Comparison of ENCODE assay signal across 8 mouse cellular contexts in the genomic region with DNA sequence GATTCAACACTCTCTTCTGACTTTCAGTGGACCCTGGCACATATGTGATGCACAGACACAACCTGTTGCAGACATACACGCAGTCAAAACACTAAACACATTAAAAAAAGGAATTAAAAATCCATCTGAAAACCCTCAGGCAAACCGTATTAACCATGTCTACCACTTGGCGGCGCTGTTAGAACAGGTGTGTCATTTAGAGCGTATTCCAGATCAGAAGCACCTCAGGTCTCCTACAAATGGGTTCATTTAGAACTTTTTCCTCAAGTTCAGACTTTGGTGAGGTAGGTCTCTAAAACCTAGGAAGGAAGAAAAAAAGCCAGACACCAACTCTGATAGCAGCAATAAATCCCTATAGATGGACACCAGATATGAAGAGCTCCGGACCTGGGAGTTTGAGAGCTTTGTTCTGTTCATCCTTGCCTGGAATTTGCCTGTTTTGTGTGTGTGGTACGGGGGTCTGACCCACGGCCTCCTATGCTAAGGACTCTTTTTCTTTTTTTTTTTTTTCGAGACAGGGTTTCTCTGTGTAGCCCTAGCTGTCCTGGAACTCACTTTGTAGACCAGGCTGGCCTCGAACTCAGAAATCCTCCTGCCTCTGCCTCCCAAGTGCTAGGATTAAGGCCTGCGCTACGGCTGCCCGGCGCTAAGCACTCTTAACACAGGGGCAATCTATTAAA. TPM values are rescaled to one million over a fixed set of nuclear protein-coding genes. Genes with fewer than 3 reads are reported as not detected.
A peak's percentile ranks its signal among the peaks of the same experiment; 100 is the strongest.
DNase-seq lines count a peak whose midpoint lies in the region; ATAC-seq and TF ChIP-seq lines count a peak whose summit lies in the region.

No protein-coding gene starts in this region.

- H3K9me3 ChIP-seq in ES-E14 (ENCODE audit: control insufficient read depth, insufficient read depth, low read depth, low read length), result no peaks in the 10 kb centered on the region
- H3K9me3 ChIP-seq in forebrain, embryonic 10.5 days, result no peaks in the 10 kb centered on the region
- H3K9me3 ChIP-seq in lung, embryonic 14.5 days (ENCODE audit: low read depth, low read length), result no peaks in the 10 kb centered on the region

- H3K27me3 ChIP-seq in forebrain, embryonic 10.5 days (ENCODE audit: poor library complexity, severe bottlenecking), result 0 out of 2 replicates have a peak, but pooled peaks cover 4% of the 10 kb centered on the region
- no peaks in the 10 kb centered on the region for H3K27me3 ChIP-seq in lung, embryonic 14.5 days (ENCODE audit: insufficient read depth, low read length)

- peak overlapping the region; percentile 76 for H3K9ac ChIP-seq in ES-E14 (ENCODE audit: insufficient read depth, low read depth, low read length, poor library complexity, severe bottlenecking)
- H3K9ac ChIP-seq in lung, embryonic 14.5 days, result peak overlapping the region; percentile 38

- H3K36me3 ChIP-seq in ES-E14 (ENCODE audit: control insufficient read depth, insufficient read depth, low read length, poor library complexity, severe bottlenecking), result peaks cover 2% of the 10 kb centered on the region; the same call in 1 of the 2 replicates
- peaks cover 22% of the 10 kb centered on the region for H3K36me3 ChIP-seq in forebrain, embryonic 10.5 days (replicated peaks)
- peaks cover 5% of the 10 kb centered on the region; the same call in 1 of the 2 replicates for H3K36me3 ChIP-seq in lung, embryonic 14.5 days (ENCODE audit: insufficient read depth)

- H3K27ac ChIP-seq in ES-E14 (ENCODE audit: insufficient read depth, low read depth, low read length, poor library complexity, severe bottlenecking), result peak overlapping the region; percentile 65
- peak overlapping the region; percentile 92 for H3K27ac ChIP-seq in forebrain, embryonic 10.5 days
- peak overlapping the region; percentile 82 for H3K27ac ChIP-seq in lung, embryonic 14.5 days (ENCODE audit: low read depth)

- TF ChIP-seq POLR2A in brain, embryonic 14.5 days (IDR thresholded peaks at IDR 0.05; ENCODE audit: borderline replicate concordance, extremely low read depth, insufficient read depth, insufficient read length, poor library complexity, severe bottlenecking), result no peak

- H3K4me2 ChIP-seq in lung, embryonic 14.5 days, result peak overlapping the region; percentile 62

- WGBS in forebrain, embryonic 10.5 days, result 43% methylated on average over 14 of the region's 14 CpGs
- 31% methylated on average over 14 of the region's 14 CpGs for WGBS in lung, embryonic 14.5 days

- H3K4me1 ChIP-seq in ES-E14 (ENCODE audit: control insufficient read depth in 2 of 2, insufficient read depth in 2 of 2, low read length in 2 of 2, poor library complexity in 1 of 2), result peaks cover 3 to 8% of the 10 kb centered on the region in 2 experiments; a peak in 2 of 4 replicates
- peaks cover 20% of the 10 kb centered on the region for H3K4me1 ChIP-seq in forebrain, embryonic 10.5 days
- peaks cover 5% of the 10 kb centered on the region; the same call in 1 of the 2 replicates for H3K4me1 ChIP-seq in lung, embryonic 14.5 days (ENCODE audit: insufficient read depth)

- in situ Hi-C loops in ES-E14 (cut with MboI; ENCODE audit: low sequenced_read_pairs in 2 of 2, unreplicated experiment in 2 of 2), result no loop called here

- ATAC-seq in lung, embryonic 14.5 days (ENCODE audit: insufficient read depth), result peak; percentile 14; the same call in 1 of the 2 replicates

- peak; percentile 50; the same call in 1 of the 2 replicates for TF ChIP-seq CTCF in brain, embryonic 14.5 days (IDR thresholded peaks at IDR 0.05; ENCODE audit: borderline replicate concordance, extremely low read depth, insufficient read depth, insufficient read length)
- TF ChIP-seq CTCF in lung, embryonic 14.5 days (IDR thresholded peaks at IDR 0.05; ENCODE audit: low read depth), result peak; percentile 75

- H3K4me3 ChIP-seq in ES-E14 (ENCODE audit: insufficient read depth in 1 of 2, low read depth in 1 of 2, low read length in 2 of 2, poor library complexity in 1 of 2, severe bottlenecking in 1 of 2), result peak overlapping the region; percentile 43 to 45
- H3K4me3 ChIP-seq in forebrain, embryonic 10.5 days, result peak overlapping the region; percentile 68
- H3K4me3 ChIP-seq in lung, embryonic 14.5 days (ENCODE audit: low read depth, low read length), result peak overlapping the region; percentile 85

- peak; percentile 75 for DNase-seq in ES-E14 (ENCODE audit: low read depth, low spot score)
- DNase-seq in brain, embryonic 14.5 days (ENCODE audit: low read depth), result peak; percentile 58
- DNase-seq in forebrain, embryonic 10.5 days (ENCODE audit: extremely low spot score, low spot score), result peak; percentile 31
- DNase-seq in heart, postnatal 4 days, result peak; percentile 75
- DNase-seq in layer of hippocampus, adult 9-10 months (ENCODE audit: low spot score), result peak; percentile 65
- DNase-seq in lung, embryonic 14.5 days, result peak; percentile 72
- peak; percentile 39 for DNase-seq in retina, adult 2 months (ENCODE audit: low read depth, low spot score)
- DNase-seq in thymus, postnatal 14 days, result peak; percentile 81

TF ChIP-seq in ES-E14, 5 proteins besides CTCF, POLR2A, EP300 and RAD21:
- TF ChIP-seq ZC3H11A (IDR thresholded peaks at IDR 0.05; ENCODE audit: borderline replicate concordance, low read depth, low read length), result no peak; the same call in 1 of the 2 replicates
- TF ChIP-seq ZNF384 (IDR thresholded peaks at IDR 0.05; ENCODE audit: low read depth, low read length), result no peak
- TF ChIP-seq MAFK (IDR thresholded peaks at IDR 0.05; ENCODE audit: insufficient read depth, low read depth, low read length), result no peak
- no peak for TF ChIP-seq CHD2 (IDR thresholded peaks at IDR 0.05; ENCODE audit: low read depth, low read length)
- no peak for TF ChIP-seq HCFC1 (IDR thresholded peaks at IDR 0.05; ENCODE audit: borderline replicate concordance, insufficient read depth, low read length)

RNA-seq across cellular contexts. Expression of a gene that starts 1.0 kb away (rescaled TPM):
- total RNA-seq in ES-E14 (2012; rRNA removed), result 159 and 200 TPM in 2 replicates
- polyA plus RNA-seq in brain, embryonic 14.5 days (2012; rRNA removed), result 202 and 216 TPM in 2 replicates
- polyA plus RNA-seq in forebrain, embryonic 10.5 days (2016; fragmentation: Nextera tagmentation; extraction: Ambion mirVana), result 328 and 336 TPM in 2 replicates
- total RNA-seq in heart, postnatal 4 days (2021), result 10 to 100 TPM; 79.5 to 80.1 TPM
- polyA plus RNA-seq in lung, embryonic 14.5 days (2014; fragmentation: Nextera tagmentation; extraction: Ambion mirVana), result 217 and 223 TPM in 2 replicates

RNA-seq across cellular contexts. Expression of a gene that starts 45.0 kb away (rescaled TPM):
- 62.7 and 100 TPM in 2 replicates for total RNA-seq in ES-E14 (2012; rRNA removed)
- 81.4 and 92.1 TPM in 2 replicates for polyA plus RNA-seq in brain, embryonic 14.5 days (2012; rRNA removed)
- polyA plus RNA-seq in forebrain, embryonic 10.5 days (2016; fragmentation: Nextera tagmentation; extraction: Ambion mirVana), result 71.7 and 74.0 TPM in 2 replicates
- 10 to 100 TPM; 11.3 to 13.3 TPM for total RNA-seq in heart, postnatal 4 days (2021)
- polyA plus RNA-seq in lung, embryonic 14.5 days (2014; fragmentation: Nextera tagmentation; extraction: Ambion mirVana), result 49.0 and 55.1 TPM in 2 replicates

RNA-seq across cellular contexts. Expression of a gene that starts 46.2 kb away (rescaled TPM):
- total RNA-seq in ES-E14 (2012; rRNA removed), result 46.0 and 73.1 TPM in 2 replicates
- polyA plus RNA-seq in brain, embryonic 14.5 days (2012; rRNA removed), result 70.1 and 75.6 TPM in 2 replicates
- polyA plus RNA-seq in forebrain, embryonic 10.5 days (2016; fragmentation: Nextera tagmentation; extraction: Ambion mirVana), result 62.6 and 71.5 TPM in 2 replicates
- 10 to 100 TPM; 63.4 to 65.0 TPM for total RNA-seq in heart, postnatal 4 days (2021)
- 122 TPM in 2 replicates for polyA plus RNA-seq in lung, embryonic 14.5 days (2014; fragmentation: Nextera tagmentation; extraction: Ambion mirVana)

RNA-seq across cellular contexts. Expression of a gene that starts 54.5 kb away (rescaled TPM):
- 9.8 and 17.1 TPM in 2 replicates for total RNA-seq in ES-E14 (2012; rRNA removed)
- 2.4 and 2.9 TPM in 2 replicates for polyA plus RNA-seq in brain, embryonic 14.5 days (2012; rRNA removed)
- polyA plus RNA-seq in forebrain, embryonic 10.5 days (2016; fragmentation: Nextera tagmentation; extraction: Ambion mirVana), result 6.3 and 8.5 TPM in 2 replicates
- total RNA-seq in heart, postnatal 4 days (2021), result not detected
- 45.7 and 45.8 TPM in 2 replicates for polyA plus RNA-seq in lung, embryonic 14.5 days (2014; fragmentation: Nextera tagmentation; extraction: Ambion mirVana)

RNA-seq across cellular contexts. Expression of a gene that starts 58.0 kb away (rescaled TPM):
- 56.3 and 69.6 TPM in 2 replicates for total RNA-seq in ES-E14 (2012; rRNA removed)
- polyA plus RNA-seq in brain, embryonic 14.5 days (2012; rRNA removed), result 79.7 and 92.2 TPM in 2 replicates
- polyA plus RNA-seq in forebrain, embryonic 10.5 days (2016; fragmentation: Nextera tagmentation; extraction: Ambion mirVana), result 65.9 and 66.3 TPM in 2 replicates
- 10 to 100 TPM; 83.9 to 86.7 TPM for total RNA-seq in heart, postnatal 4 days (2021)
- 67.9 and 71.8 TPM in 2 replicates for polyA plus RNA-seq in lung, embryonic 14.5 days (2014; fragmentation: Nextera tagmentation; extraction: Ambion mirVana)

Comparison
In these comparisons a context has a peak if more than half of its experiments do, and no peak if none do; other contexts are left out.
1. Peak in every context shown above with its lines: DNase-seq, ATAC-seq, H3K4me3 ChIP-seq and H3K27ac ChIP-seq.
2. DNase-seq: peak in every context shown above with its lines; median percentile 81 in thymus, postnatal 14 days; 75 in ES-E14; 75 in heart, postnatal 4 days; 72 in lung, embryonic 14.5 days; 65 in layer of hippocampus, adult 9-10 months; 58 in brain, embryonic 14.5 days; 39 in retina, adult 2 months; 31 in forebrain, embryonic 10.5 days.